Mouse (Mus musculus) midbrain, embryonic 14.5 days (tissue): ENCODE measurements at regions not wholly inside any gene's neighbourhood (a gene's known extent, or its start where the extent isn't known, plus 50 kb on each side); places are given as distances from the start of the nearest gene placed in this dataset.

ENCODE experiments used
- ATAC-seq: fragments of 200-750 bp; cut with Nextera tagmentation; 2 replicates; pipeline ENCODE4 v1.8.0; 2017; ENCODE audit warnings: moderate number of reproducible peaks, moderate library complexity; ENCODE audit not compliant: low FRiP score, low TSS enrichment
- DNase-seq: peaks from one replicate; pipeline ENCODE4 v3.0.0-alpha.2; 2015
- H3K27ac ChIP-seq: fragments of 300-500 bp; sonication (generic); replicated peaks from 2 replicates; pipeline ENCODE4 v1.5.1; 2014; ENCODE audit warnings: mild to moderate bottlenecking, low read depth, low read length, moderate library complexity
- H3K27me3 ChIP-seq: fragments of 300-500 bp; sonication (generic); 2 replicates; pipeline ENCODE4 v1.6.1; 2014; ENCODE audit warnings: low read length, control low read depth, mixed read lengths; ENCODE audit not compliant: control insufficient read depth, insufficient read depth
- H3K36me3 ChIP-seq: fragments of 300-500 bp; sonication (generic); 2 replicates; pipeline ENCODE4 v1.6.1; 2014; ENCODE audit warnings: low read length, control low read depth; ENCODE audit not compliant: control insufficient read depth, insufficient read depth
- H3K4me1 ChIP-seq: fragments of 300-500 bp; sonication (generic); 2 replicates; pipeline ENCODE4 v1.6.1; 2014; ENCODE audit warnings: mild to moderate bottlenecking, antibody characterized with exemption, low read length, control low read depth; ENCODE audit not compliant: control insufficient read depth, insufficient read depth
- H3K4me2 ChIP-seq: fragments of 300-500 bp; sonication (generic); 2 replicates; pipeline ENCODE4 v1.6.1; 2014; ENCODE audit warnings: mild to moderate bottlenecking, low read length, moderate library complexity
- H3K4me3 ChIP-seq: fragments of 300-500 bp; sonication (generic); replicated peaks from 2 replicates; pipeline ENCODE4 v1.5.1; 2014; ENCODE audit warnings: low read depth, low read length
- H3K9ac ChIP-seq: fragments of 300-500 bp; sonication (generic); replicated peaks from 2 replicates; pipeline ENCODE4 v1.6.1; 2014; ENCODE audit warnings: mild to moderate bottlenecking, low read length, moderate library complexity
- H3K9me3 ChIP-seq: fragments of 300-500 bp; sonication (generic); 2 replicates; pipeline ENCODE4 v1.6.1; 2016; ENCODE audit warnings: low read length, control low read depth, mixed read lengths; ENCODE audit not compliant: control insufficient read depth
- WGBS: fragments of 180-500 bp; shearing (Covaris S2); extraction: QIAGEN DNeasy Blood & Tissue Kit; methylation state at CpG from one replicate; pipeline ENCODE4 v1.1.7; 2014; 5-methylcytosine and 5-hydroxymethylcytosine counted together

DNA sequence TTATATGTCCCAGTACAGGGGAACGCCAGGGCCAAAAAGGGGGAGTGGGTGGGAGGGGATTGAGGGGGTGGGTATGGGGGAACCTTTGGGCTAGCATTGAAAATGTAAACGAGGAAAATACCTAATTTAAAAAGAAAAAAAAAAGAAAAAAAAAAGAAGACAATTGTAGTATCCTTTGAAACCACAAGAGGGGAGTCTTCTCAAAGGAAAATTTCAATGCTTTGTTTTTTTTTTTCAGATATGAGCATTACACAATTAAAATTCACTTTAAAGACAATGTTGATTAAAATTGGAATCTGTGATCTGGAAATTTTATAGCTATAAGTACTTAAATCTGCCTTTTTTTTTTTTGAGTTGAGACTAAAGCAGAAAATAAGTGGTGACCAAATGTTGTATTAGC, 255.8 kb upstream of the Tecrl start:
- H3K9me3 ChIP-seq: no peaks in the 10 kb centered on the region
- no peaks in the 10 kb centered on the region for H3K4me1 ChIP-seq
- no peak overlapping the region for H3K9ac ChIP-seq
- no peaks in the 10 kb centered on the region for H3K27me3 ChIP-seq
- DNase-seq (peak; percentile 32), ATAC-seq (no peak)
- H3K27ac ChIP-seq: no peak overlapping the region
- no peak overlapping the region for H3K4me3 ChIP-seq
- no peak overlapping the region for H3K4me2 ChIP-seq
- WGBS: 39% methylated on average over 2 of the region's 2 CpGs
- no peaks in the 10 kb centered on the region for H3K36me3 ChIP-seq

DNA sequence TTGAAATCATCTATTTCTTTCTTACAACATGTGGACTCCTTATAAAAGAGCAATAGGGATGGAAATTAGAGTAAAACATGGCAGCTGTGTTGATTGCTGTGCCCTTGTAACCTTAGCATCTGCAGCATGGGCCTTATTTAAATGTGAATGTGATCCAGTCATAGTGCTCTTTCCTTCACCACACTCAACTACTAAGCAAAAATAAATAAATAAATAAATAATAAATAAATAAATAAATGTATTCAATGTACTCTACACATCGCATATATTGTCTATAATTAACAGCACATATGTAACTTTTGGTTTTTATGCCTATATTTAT, 238.3 kb upstream of the Tecrl start:
- DNase-seq (no peak), ATAC-seq (no peak)
- H3K4me2 ChIP-seq: no peak overlapping the region
- no peak overlapping the region for H3K9ac ChIP-seq
- H3K4me3 ChIP-seq: no peak overlapping the region
- H3K4me1 ChIP-seq: no peaks in the 10 kb centered on the region
- no peak overlapping the region for H3K27ac ChIP-seq
- no peaks in the 10 kb centered on the region for H3K27me3 ChIP-seq
- no peaks in the 10 kb centered on the region for H3K9me3 ChIP-seq
- 88% methylated on average over 1 of the region's 1 CpGs for WGBS
- no peaks in the 10 kb centered on the region for H3K36me3 ChIP-seq

DNA sequence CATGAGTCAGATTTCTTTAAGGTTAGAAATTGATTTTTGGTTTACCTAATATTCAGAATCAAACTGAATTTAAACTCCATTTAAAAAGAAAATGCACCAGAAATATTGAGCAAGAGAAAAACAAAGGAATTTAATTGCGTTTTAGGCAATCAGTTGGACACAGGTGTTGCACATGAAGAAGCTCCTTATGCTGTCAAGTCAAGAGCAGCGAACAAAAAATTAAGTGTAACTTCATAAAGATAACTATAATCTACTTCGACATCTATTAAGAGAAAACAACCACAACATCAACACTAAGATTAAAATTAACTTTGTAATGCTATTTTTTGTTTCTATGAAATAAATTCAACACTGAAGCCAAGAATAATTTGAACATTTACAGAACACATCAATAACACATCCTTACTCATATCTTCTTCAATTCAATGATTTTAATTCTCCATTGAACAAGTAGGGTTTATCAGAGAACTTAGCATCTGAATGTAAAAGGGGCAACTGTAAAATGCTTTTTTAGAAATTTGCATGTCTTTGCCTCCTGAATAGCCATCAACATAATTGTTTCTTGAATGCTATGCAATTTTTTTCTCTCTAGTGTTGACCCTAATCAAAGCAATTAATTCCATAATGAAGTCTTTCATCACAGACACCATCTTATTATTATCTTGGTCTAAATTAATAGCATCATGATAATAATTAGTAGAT, 237.7 kb upstream of the Tecrl start:
- Histone ChIP-seq H3K4me1 (no peaks in the 10 kb centered on the region), H3K4me3 (no peak overlapping the region), H3K27me3 (no peaks in the 10 kb centered on the region), H3K9ac (no peak overlapping the region), H3K4me2 (no peak overlapping the region), H3K27ac (no peak overlapping the region), H3K36me3 (no peaks in the 10 kb centered on the region), H3K9me3 (no peaks in the 10 kb centered on the region)
- 96% methylated on average over 3 of the region's 3 CpGs for WGBS
- ATAC-seq (no peak), DNase-seq (no peak)
